ENCODE assay signal across 10 mouse cellular contexts in genomic region chrX:78797642-78798041, GRCm38 (mm10).
DNase-seq lines count a peak whose midpoint lies in the region; ATAC-seq and TF ChIP-seq lines count a peak whose summit lies in the region.
"Had no signal": no experiment of that assay in that cellular context is flagged by ENCODE, and none has a peak within 500 bp of the region (broad histone marks: within the 10 kb centered on the region; RNA-seq: fewer than 3 reads in every experiment).

No protein-coding gene starts in this region.

- peak; percentile 60 for TF ChIP-seq CTCF in forebrain, postnatal 0 days (IDR thresholded peaks at IDR 0.05; ENCODE audit: low read depth)
- peak; percentile 52 for TF ChIP-seq CTCF in left cerebral cortex, adult 2 months (IDR thresholded peaks at IDR 0.05)

- no peaks in the 10 kb centered on the region for H3K4me1 ChIP-seq in forebrain, postnatal 0 days (ENCODE audit: insufficient read depth)
- no peaks in the 10 kb centered on the region for H3K4me1 ChIP-seq in forebrain, embryonic 12.5 days
- H3K4me1 ChIP-seq in neural tube, embryonic 15.5 days = no peaks in the 10 kb centered on the region
- H3K4me1 ChIP-seq: limb, embryonic 15.5 days had no signal

- no peaks in the 10 kb centered on the region for H3K27me3 ChIP-seq in forebrain, postnatal 0 days (ENCODE audit: insufficient read depth, low read length)
- no peaks in the 10 kb centered on the region for H3K27me3 ChIP-seq in forebrain, embryonic 12.5 days
- no peaks in the 10 kb centered on the region for H3K27me3 ChIP-seq in neural tube, embryonic 15.5 days (replicated peaks)
- H3K27me3 ChIP-seq: limb, embryonic 15.5 days had no signal

- H3K27ac ChIP-seq in forebrain, postnatal 0 days (ENCODE audit: low read depth, low read length) = no peak overlapping the region
- H3K27ac ChIP-seq in forebrain, embryonic 12.5 days = no peak overlapping the region
- H3K27ac ChIP-seq in left cerebral cortex, adult 2 months = no peak overlapping the region
- H3K27ac ChIP-seq in neural tube, embryonic 15.5 days (replicated peaks) = no peak overlapping the region
- H3K27ac ChIP-seq: limb, embryonic 15.5 days had no signal

- H3K4me2 ChIP-seq in forebrain, postnatal 0 days (ENCODE audit: low read depth) = no peak overlapping the region
- H3K4me2 ChIP-seq in forebrain, embryonic 12.5 days = no peak overlapping the region
- no peak overlapping the region for H3K4me2 ChIP-seq in neural tube, embryonic 15.5 days
- H3K4me2 ChIP-seq: limb, embryonic 15.5 days had no signal

- no peak for ATAC-seq in forebrain, postnatal 0 days
- no peak for ATAC-seq in forebrain, embryonic 12.5 days (ENCODE audit: low FRiP score)
- no peak for ATAC-seq in neural tube, embryonic 15.5 days (ENCODE audit: low FRiP score)

- DNase-seq in forebrain, postnatal 0 days = peak; percentile 16
- no peak for DNase-seq in left cerebral cortex, adult 2 months (ENCODE audit: extremely low spot score in 1 of 2, low spot score in 2 of 2)
- no peak for DNase-seq in left cerebral cortex, adult 8-10 months (ENCODE audit: low spot score in 2 of 2)
- DNase-seq in 416B (ENCODE audit: low read depth) (peak; percentile 31), MEL-GATA-1-ER (ENCODE audit: extremely low read depth, low read depth) (peak; percentile 8)
- DNase-seq in layer of hippocampus, postnatal 36 days = no peak
- DNase-seq: heart, postnatal 36 days had no signal

- 67% methylated on average over 4 of the region's 4 CpGs for WGBS in forebrain, postnatal 0 days
- 72% methylated on average over 4 of the region's 4 CpGs for WGBS in forebrain, embryonic 12.5 days
- 73% methylated on average over 4 of the region's 4 CpGs for WGBS in neural tube, embryonic 15.5 days

- intact Hi-C loops in left cerebral cortex, adult 2 months (cut with DNase I) = loop anchor here (5.0 to 10.0 kb wide), 2 partner anchors 717 to 965 kb away; partner anchors contain the start of gene Gm7173

- no peak overlapping the region for H3K4me3 ChIP-seq in forebrain, postnatal 0 days (ENCODE audit: low read depth, low read length)
- no peak overlapping the region for H3K4me3 ChIP-seq in forebrain, embryonic 12.5 days (replicated peaks)
- no peak overlapping the region for H3K4me3 ChIP-seq in left cerebral cortex, adult 2 months
- no peak overlapping the region for H3K4me3 ChIP-seq in neural tube, embryonic 15.5 days (replicated peaks)
- H3K4me3 ChIP-seq: limb, embryonic 15.5 days had no signal

- no peaks in the 10 kb centered on the region for H3K36me3 ChIP-seq in forebrain, postnatal 0 days (ENCODE audit: insufficient read depth)
- H3K36me3 ChIP-seq in forebrain, embryonic 12.5 days (replicated peaks) = no peaks in the 10 kb centered on the region
- H3K36me3 ChIP-seq in neural tube, embryonic 15.5 days = no peaks in the 10 kb centered on the region
- H3K36me3 ChIP-seq: limb, embryonic 15.5 days had no signal

- H3K9ac ChIP-seq in forebrain, postnatal 0 days = no peak overlapping the region
- H3K9ac ChIP-seq in forebrain, embryonic 12.5 days = no peak overlapping the region
- H3K9ac ChIP-seq in neural tube, embryonic 15.5 days (replicated peaks) = no peak overlapping the region
- H3K9ac ChIP-seq: limb, embryonic 15.5 days had no signal

- no peaks in the 10 kb centered on the region for H3K9me3 ChIP-seq in forebrain, postnatal 0 days (ENCODE audit: low read length)
- H3K9me3 ChIP-seq in forebrain, embryonic 12.5 days = no peaks in the 10 kb centered on the region
- no peaks in the 10 kb centered on the region for H3K9me3 ChIP-seq in neural tube, embryonic 15.5 days (replicated peaks)
- H3K9me3 ChIP-seq: limb, embryonic 15.5 days had no signal

Comparison
In these comparisons a context has a peak if more than half of its experiments do, and no peak if none do; other contexts are left out.
1. DNase-seq: peak in forebrain, postnatal 0 days (single experiment), 416B (single experiment) and MEL-GATA-1-ER (single experiment); none in left cerebral cortex, adult 2 months (0 of 2), left cerebral cortex, adult 8-10 months (0 of 2) and layer of hippocampus, postnatal 36 days (0 of 2).